Mouse (Mus musculus) kidney, postnatal 0 days (tissue): ENCODE measurements around the gene Spon1. TPM values are rescaled to one million over a fixed set of nuclear protein-coding genes. Genes with fewer than 3 reads are reported as not detected.

Experiments used
- ATAC-seq: fragments of 200-750 bp; cut with Nextera tagmentation; replicated peaks from 2 replicates; pipeline ENCODE4 v1.8.0; 2017; ENCODE audit warnings: low read depth, moderate number of reproducible peaks, moderate TSS enrichment, moderate library complexity; ENCODE audit not compliant: low FRiP score
- DNase-seq: peaks from one replicate; pipeline ENCODE4 v3.0.0-alpha.2; 2016; ENCODE audit warnings: low spot score
- H3K27ac ChIP-seq: fragments of 300-500 bp; sonication (generic); 2 replicates; pipeline ENCODE4 v1.5.1; 2014; ENCODE audit warnings: mild to moderate bottlenecking
- H3K27me3 ChIP-seq: fragments of 300-500 bp; sonication (generic); 2 replicates; pipeline ENCODE4 v1.6.1; 2014; ENCODE audit warnings: low read length, mixed read lengths; ENCODE audit not compliant: insufficient read depth
- H3K36me3 ChIP-seq: fragments of 300-500 bp; sonication (generic); 2 replicates; pipeline ENCODE4 v1.6.1; 2014; ENCODE audit warnings: low read length, mixed read lengths; ENCODE audit not compliant: insufficient read depth
- H3K4me1 ChIP-seq: fragments of 300-500 bp; sonication (generic); replicated peaks from 2 replicates; pipeline ENCODE4 v1.6.1; 2014; ENCODE audit warnings: antibody characterized with exemption, low read length, mixed read lengths; ENCODE audit not compliant: insufficient read depth
- H3K4me2 ChIP-seq: fragments of 300-500 bp; sonication (generic); 2 replicates; pipeline ENCODE4 v1.6.1; 2014; ENCODE audit warnings: mild to moderate bottlenecking, low read length, moderate library complexity, mixed read lengths
- H3K4me3 ChIP-seq: fragments of 300-500 bp; sonication (generic); replicated peaks from 2 replicates; pipeline ENCODE4 v1.5.1; 2014; ENCODE audit warnings: low read depth, low read length
- H3K9ac ChIP-seq: fragments of 300-500 bp; sonication (generic); 2 replicates; pipeline ENCODE4 v1.6.1; 2014; ENCODE audit warnings: low read depth, low read length
- H3K9me3 ChIP-seq: fragments of 300-500 bp; sonication (generic); replicated peaks from 2 replicates; pipeline ENCODE4 v1.6.1; 2016; ENCODE audit warnings: low read length, inconsistent platforms, mixed read lengths
- CTCF ChIP-seq: IDR thresholded peaks from 2 replicates; pipeline ENCODE4 v1.5.1; 2016; ENCODE audit warnings: antibody characterized with exemption, low read depth, mild to moderate bottlenecking, moderate library complexity
- WGBS: fragments of 180-500 bp; shearing (Covaris S2); extraction: QIAGEN DNeasy Blood & Tissue Kit; methylation state at CpG from one replicate; pipeline ENCODE4 v1.1.7; 2014; 5-methylcytosine and 5-hydroxymethylcytosine counted together
- polyA plus RNA-seq: library from polyadenylated mRNA; unstranded; fragments of >200 nt; fragmentation: Nextera tagmentation; extraction: Ambion mirVana; gene quantifications from 2 replicates; pipeline ENCODE4 v1.2.1, GENCODE M21; 2015

Gene Spon1
- polyA plus RNA-seq, 1 experiment from 2014 or later, result 12.1 TPM

GRCm38 (mm10) chr7:113774039-113774438 is 8.2 kb downstream of the Spon1 start:
- Histone ChIP-seq H3K27ac (no peak overlapping the region), H3K4me2 (no peak overlapping the region), H3K36me3 (no peaks in the 10 kb centered on the region), H3K9ac (no peak overlapping the region), H3K4me3 (no peak overlapping the region), H3K4me1 (no peaks in the 10 kb centered on the region), H3K9me3 (no peaks in the 10 kb centered on the region), H3K27me3 (no peaks in the 10 kb centered on the region)
- ATAC-seq, result 0 out of 2 replicates have a peak, but pooled peaks have one; percentile 59
- peak; percentile 65 for DNase-seq
- peak; percentile 77 for TF ChIP-seq CTCF
- 12% methylated on average over 7 of the region's 7 CpGs for WGBS

- H3K9ac ChIP-seq, result no peak overlapping the region
- no peak for TF ChIP-seq CTCF
- no peaks in the 10 kb centered on the region for H3K9me3 ChIP-seq
- no peaks in the 10 kb centered on the region for H3K27me3 ChIP-seq
- ATAC-seq (no peak), DNase-seq (no peak)
- no peak overlapping the region for H3K4me3 ChIP-seq
- WGBS, result 80% methylated on average over 3 of the region's 3 CpGs
- no peaks in the 10 kb centered on the region for H3K4me1 ChIP-seq
- H3K27ac ChIP-seq, result no peak overlapping the region
- H3K4me2 ChIP-seq, result no peak overlapping the region
- H3K36me3 ChIP-seq, result no peaks in the 10 kb centered on the region
Measured at GRCm38 (mm10) chr7:113774906-113775305, 9.1 kb downstream of the Spon1 start.

GRCm38 (mm10) chr7:113778546-113778945 is 12.7 kb downstream of the Spon1 start:
- no peak overlapping the region for H3K4me3 ChIP-seq
- no peaks in the 10 kb centered on the region for H3K36me3 ChIP-seq
- 90% methylated on average over 6 of the region's 6 CpGs for WGBS
- ATAC-seq (no peak), DNase-seq (no peak)
- no peak overlapping the region for H3K9ac ChIP-seq
- H3K4me1 ChIP-seq, result no peaks in the 10 kb centered on the region
- H3K27me3 ChIP-seq, result no peaks in the 10 kb centered on the region
- H3K4me2 ChIP-seq, result no peak overlapping the region
- TF ChIP-seq CTCF, result no peak
- no peaks in the 10 kb centered on the region for H3K9me3 ChIP-seq
- H3K27ac ChIP-seq, result no peak overlapping the region

- no peak for TF ChIP-seq CTCF
- Histone ChIP-seq H3K4me1 (no peaks in the 10 kb centered on the region), H3K27ac (no peak overlapping the region), H3K9ac (no peak overlapping the region), H3K4me2 (no peak overlapping the region), H3K27me3 (no peaks in the 10 kb centered on the region), H3K36me3 (no peaks in the 10 kb centered on the region), H3K4me3 (no peak overlapping the region), H3K9me3 (no peaks in the 10 kb centered on the region)
- ATAC-seq (no peak), DNase-seq (no peak)
- 80% methylated on average over 5 of the region's 5 CpGs for WGBS
Measured at GRCm38 (mm10) chr7:113780286-113780685, 14.5 kb downstream of the Spon1 start.

GRCm38 (mm10) chr7:113791991-113792390 is 26.2 kb downstream of the Spon1 start:
- H3K4me3 ChIP-seq, result no peak overlapping the region
- H3K4me2 ChIP-seq, result no peak overlapping the region
- ATAC-seq, result no peak
- 61% methylated on average over 5 of the region's 5 CpGs for WGBS
- no peaks in the 10 kb centered on the region for H3K4me1 ChIP-seq
- no peak for TF ChIP-seq CTCF
- H3K27me3 ChIP-seq, result no peaks in the 10 kb centered on the region
- no peaks in the 10 kb centered on the region for H3K9me3 ChIP-seq
- H3K27ac ChIP-seq, result no peak overlapping the region
- H3K9ac ChIP-seq, result no peak overlapping the region
- no peak for DNase-seq
- no peaks in the 10 kb centered on the region for H3K36me3 ChIP-seq

- Histone ChIP-seq H3K4me1 (no peaks in the 10 kb centered on the region), H3K4me2 (no peak overlapping the region), H3K36me3 (no peaks in the 10 kb centered on the region), H3K4me3 (no peak overlapping the region), H3K9me3 (no peaks in the 10 kb centered on the region), H3K27ac (no peak overlapping the region), H3K9ac (no peak overlapping the region), H3K27me3 (no peaks in the 10 kb centered on the region)
- ATAC-seq (no peak), DNase-seq (no peak)
- TF ChIP-seq CTCF, result no peak
- WGBS, result 70% methylated on average over 3 of the region's 3 CpGs
Measured at GRCm38 (mm10) chr7:113792871-113793270, 27.1 kb downstream of the Spon1 start.

GRCm38 (mm10) chr7:113795209-113795608 is 29.4 kb downstream of the Spon1 start:
- no peak for TF ChIP-seq CTCF
- Histone ChIP-seq H3K27me3 (no peaks in the 10 kb centered on the region), H3K4me1 (no peaks in the 10 kb centered on the region), H3K27ac (no peak overlapping the region), H3K4me2 (no peak overlapping the region), H3K9ac (no peak overlapping the region), H3K36me3 (no peaks in the 10 kb centered on the region), H3K4me3 (no peak overlapping the region), H3K9me3 (no peaks in the 10 kb centered on the region)
- ATAC-seq (no peak), DNase-seq (no peak)
- WGBS, result 58% methylated on average over 5 of the region's 5 CpGs
